Mouse (Mus musculus) fibroblast of lung, adult 2 months (primary cell): Measurements from ENCODE around the gene Mettl6.

Experiments
- DNase-seq: peaks from one replicate; pipeline ENCODE4 v3.0.0-alpha.2; 2011; ENCODE audit warnings: low read depth

Mettl6 gene

DNA sequence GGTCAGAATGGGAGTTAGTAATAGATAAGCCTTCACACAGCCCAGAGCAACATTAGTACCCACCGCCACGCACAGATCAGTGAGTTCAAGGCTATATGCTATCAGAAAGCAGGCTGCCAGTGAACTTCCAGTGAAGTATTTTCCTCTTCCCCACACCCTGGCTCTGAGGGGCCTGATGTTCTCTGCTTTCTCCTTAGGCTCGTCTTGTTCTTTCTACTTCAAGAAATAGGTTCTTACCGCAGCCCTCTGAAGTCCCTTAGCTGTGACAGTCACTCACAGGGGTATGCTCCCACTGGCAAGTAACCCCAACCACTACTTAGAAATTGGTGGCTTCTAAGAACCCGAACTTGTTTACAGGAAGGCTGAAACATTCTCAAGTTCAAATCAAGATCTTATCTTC, 61.7 kb downstream of the Mettl6 start:
- no peak for DNase-seq

- DNase-seq: no peak
Measured at GRCm38 (mm10) chr14:31432424-31432823, 62.4 kb downstream of the Mettl6 start.

GRCm38 (mm10) chr14:31431789-31432330, 63.0 kb downstream of the Mettl6 start:
- DNase-seq: no peak

DNA sequence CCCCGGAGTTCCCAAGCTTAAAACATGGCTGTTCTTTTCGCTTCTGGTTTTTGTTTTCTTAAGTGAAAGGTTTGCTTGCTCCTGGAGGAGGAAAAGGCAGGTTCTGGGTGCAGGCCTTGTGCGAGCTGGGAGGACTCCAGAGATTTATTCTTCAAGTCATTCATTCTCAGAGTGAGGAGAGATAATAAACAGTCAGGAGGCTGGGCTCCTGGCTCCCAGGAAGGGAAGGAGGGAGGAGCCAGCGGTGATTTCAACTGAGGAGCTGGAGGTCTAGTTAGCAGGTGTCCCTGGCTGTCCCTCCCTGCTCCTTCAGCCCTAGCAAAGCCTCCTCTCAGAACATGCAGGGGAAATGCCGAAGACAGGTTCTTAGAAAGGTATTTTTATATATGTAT, 65.8 kb downstream of the Mettl6 start:
- no peak for DNase-seq

GRCm38 (mm10) chr14:31428211-31429003, 66.4 kb downstream of the Mettl6 start:
- no peak for DNase-seq
